Mouse (Mus musculus) lung, postnatal 14 days (tissue): ENCODE measurements around the gene Olfr1373.
"Not testable (repeated sequence)": the region's sequence is repeated elsewhere in the genome, so short reads cannot be mapped to it uniquely, and the experiment has no call there.

ENCODE experiments used
- DNase-seq: peaks from one replicate; pipeline ENCODE4 v3.0.0; 2021

Gene Olfr1373

GRCm38 (mm10) chr11:52145428-52145827, at the start of gene Olfr1373:
Olfr1373 (minus strand) TSS chr11:52145528.
- DNase-seq, result not testable (repeated sequence)

- not testable (repeated sequence) for DNase-seq
Measured at GRCm38 (mm10) chr11:52180651-52181050, 35.3 kb upstream of the Olfr1373 start.

GRCm38 (mm10) chr11:52179897-52180296, 34.6 kb upstream of the Olfr1373 start:
- peak; percentile 16 for DNase-seq

GRCm38 (mm10) chr11:52168461-52168860, 23.1 kb upstream of the Olfr1373 start:
- no peak for DNase-seq

- peak; percentile 33 for DNase-seq
Measured at GRCm38 (mm10) chr11:52167901-52168302, 22.6 kb upstream of the Olfr1373 start.

- peak; percentile 33 for DNase-seq
Measured at GRCm38 (mm10) chr11:52167126-52167525, 21.8 kb upstream of the Olfr1373 start.

GRCm38 (mm10) chr11:52163926-52164325, 18.6 kb upstream of the Olfr1373 start:
- DNase-seq, result peak; percentile 50

GRCm38 (mm10) chr11:52143675-52144074, 1.7 kb downstream of the Olfr1373 start:
- peak; percentile 59 for DNase-seq

- DNase-seq, result no peak
Measured at GRCm38 (mm10) chr11:52130451-52131068, 14.8 kb downstream of the Olfr1373 start.

GRCm38 (mm10) chr11:52129621-52130450, 15.5 kb downstream of the Olfr1373 start:
- DNase-seq, result no peak

GRCm38 (mm10) chr11:52129171-52129570, 16.2 kb downstream of the Olfr1373 start:
- no peak for DNase-seq

GRCm38 (mm10) chr11:52128316-52129061, 16.8 kb downstream of the Olfr1373 start:
- no peak for DNase-seq

GRCm38 (mm10) chr11:52127760-52128159, 17.6 kb downstream of the Olfr1373 start:
- no peak for DNase-seq

GRCm38 (mm10) chr11:52127169-52127568, 18.2 kb downstream of the Olfr1373 start:
- DNase-seq, result no peak

- no peak for DNase-seq
Measured at GRCm38 (mm10) chr11:52124468-52124867, 20.9 kb downstream of the Olfr1373 start.

GRCm38 (mm10) chr11:52122045-52122444, 23.3 kb downstream of the Olfr1373 start:
- DNase-seq, result no peak

GRCm38 (mm10) chr11:52120415-52120814, 24.9 kb downstream of the Olfr1373 start:
- DNase-seq, result not testable (repeated sequence)

GRCm38 (mm10) chr11:52117156-52117555, 28.2 kb downstream of the Olfr1373 start:
- no peak for DNase-seq

- DNase-seq, result not testable (repeated sequence)
Measured at GRCm38 (mm10) chr11:52116117-52116516, 29.2 kb downstream of the Olfr1373 start.

GRCm38 (mm10) chr11:52115479-52115878, 29.8 kb downstream of the Olfr1373 start:
- no peak for DNase-seq

- no peak for DNase-seq
Measured at GRCm38 (mm10) chr11:52109421-52109820, 35.9 kb downstream of the Olfr1373 start.

GRCm38 (mm10) chr11:52108796-52109195, 36.5 kb downstream of the Olfr1373 start:
- no peak for DNase-seq

GRCm38 (mm10) chr11:52106438-52106837, 38.9 kb downstream of the Olfr1373 start:
- DNase-seq, result no peak
